Mouse (Mus musculus): ENCODE results near the gene Ccdc85c.

Ccdc85c gene

DNA sequence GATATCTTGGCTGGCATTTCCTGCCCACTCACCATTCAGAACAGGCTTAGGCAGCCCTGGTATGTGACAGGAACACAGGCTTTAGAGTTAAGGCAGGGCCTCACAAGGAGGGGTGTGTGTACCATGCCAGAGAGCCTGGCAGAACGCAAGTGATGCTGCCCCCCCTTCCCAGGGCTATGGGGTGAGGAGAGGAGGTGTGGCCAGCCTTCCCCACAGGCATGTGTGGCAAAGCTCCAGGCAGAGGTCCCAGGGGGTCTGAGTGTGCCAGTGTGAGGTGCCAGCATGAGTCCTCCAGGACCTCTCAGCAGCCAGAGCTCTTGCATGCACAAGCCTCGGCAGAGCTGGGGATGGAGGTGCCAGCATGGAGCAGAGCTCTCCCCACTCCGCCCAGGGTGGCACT lies 19.4 kb upstream of the Ccdc85c start:
- no peak for DNase-seq (ENCODE audit: low spot score)

DNA sequence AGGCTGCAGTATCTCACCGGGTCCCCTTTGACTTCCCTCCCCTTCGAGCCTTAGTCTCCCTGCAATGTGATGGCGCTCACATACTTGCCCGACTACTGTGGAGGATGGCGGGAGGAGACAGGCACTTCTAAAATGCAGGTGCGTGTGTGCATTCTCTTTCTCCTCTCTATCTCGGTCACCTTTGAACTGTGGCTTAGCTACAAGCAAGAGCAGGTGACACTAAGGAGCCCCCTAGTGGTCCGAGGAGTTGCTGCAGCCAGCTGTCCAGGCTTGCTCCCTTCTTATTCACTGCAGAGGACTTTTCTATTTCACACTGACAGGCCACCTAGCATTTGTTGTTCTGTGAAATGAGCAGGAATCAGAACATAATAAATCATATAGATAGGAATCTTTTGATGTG lies 17.7 kb upstream of the Ccdc85c start:
- DNase-seq (ENCODE audit: low spot score) = peak; percentile 69

DNA sequence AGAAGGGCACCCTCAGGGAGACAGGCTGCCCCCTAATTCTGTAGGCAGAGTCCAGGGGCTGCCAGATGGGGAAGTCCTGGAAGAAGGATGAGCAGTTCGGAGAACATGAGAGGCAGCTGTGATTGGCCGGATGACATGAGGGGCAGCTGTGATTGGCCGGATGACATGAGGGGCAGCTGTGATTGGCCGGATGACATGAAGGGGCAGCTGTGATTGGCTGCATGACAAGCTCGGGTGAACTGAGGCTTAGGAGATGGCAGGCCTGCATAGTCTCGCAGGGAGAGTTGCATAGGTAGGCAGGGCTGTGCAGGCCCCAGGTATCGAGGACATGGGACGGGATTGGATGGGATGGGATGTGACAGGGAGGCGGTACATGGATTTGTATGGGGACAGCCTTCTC lies 17.2 kb upstream of the Ccdc85c start:
- peak; percentile 80 for DNase-seq (ENCODE audit: low spot score)

DNA sequence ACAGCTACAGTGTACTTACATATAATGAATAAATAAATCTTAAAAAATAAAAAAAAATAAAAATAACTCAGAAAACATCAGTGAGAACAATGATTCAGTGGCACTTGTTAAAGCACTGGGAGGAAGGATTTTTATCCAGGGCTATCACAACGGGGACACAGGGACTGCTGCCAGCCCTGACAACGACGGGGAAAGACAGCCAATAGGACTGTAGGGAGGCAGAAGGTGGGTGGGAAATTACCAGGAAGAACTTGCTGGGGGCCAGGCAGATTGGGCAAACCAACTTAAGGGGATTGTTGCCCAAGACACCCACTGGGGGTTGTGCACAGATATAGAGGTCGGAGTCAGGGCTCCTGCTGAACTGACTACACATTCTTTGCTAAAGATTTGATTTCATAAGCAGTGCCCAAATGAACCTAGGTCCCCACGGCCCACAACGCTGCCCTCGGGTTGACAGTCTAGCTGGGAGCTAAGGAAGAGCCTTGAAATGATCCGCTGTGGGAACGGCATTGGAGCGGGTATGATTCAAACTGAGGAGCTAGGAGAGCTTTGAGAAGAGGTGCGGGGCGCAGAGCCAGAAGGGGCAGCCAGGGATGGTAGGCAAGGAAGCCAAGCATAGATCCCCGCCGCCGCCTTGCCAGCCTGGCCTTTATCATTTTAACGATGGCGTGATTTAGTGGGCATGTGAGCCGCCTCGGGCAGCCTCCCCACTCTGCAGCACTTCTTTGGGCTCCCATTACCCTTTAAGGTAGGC lies 13.1 kb upstream of the Ccdc85c start:
- DNase-seq (ENCODE audit: low spot score) = no peak

DNA sequence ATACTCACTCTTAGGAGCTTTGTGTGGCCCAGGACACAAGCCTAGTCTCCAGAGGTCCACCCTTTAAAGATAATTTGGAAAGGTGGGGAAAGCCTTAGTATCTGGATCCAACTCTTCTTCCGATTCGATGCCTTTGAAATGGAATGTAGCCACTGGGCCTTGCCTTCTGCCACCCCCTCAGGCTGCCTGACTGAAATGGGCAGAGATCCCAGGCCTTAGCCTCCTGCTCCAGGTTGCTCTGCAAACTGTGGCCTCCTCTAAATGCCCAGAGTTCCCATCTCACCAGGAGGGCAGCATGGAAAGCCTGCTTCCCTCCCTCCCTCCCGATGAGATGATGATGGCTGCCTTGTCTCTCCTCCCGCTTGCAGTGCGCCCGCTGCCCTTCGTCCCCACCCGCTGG lies 11.8 kb upstream of the Ccdc85c start:
- DNase-seq (ENCODE audit: low spot score) = no peak

DNA sequence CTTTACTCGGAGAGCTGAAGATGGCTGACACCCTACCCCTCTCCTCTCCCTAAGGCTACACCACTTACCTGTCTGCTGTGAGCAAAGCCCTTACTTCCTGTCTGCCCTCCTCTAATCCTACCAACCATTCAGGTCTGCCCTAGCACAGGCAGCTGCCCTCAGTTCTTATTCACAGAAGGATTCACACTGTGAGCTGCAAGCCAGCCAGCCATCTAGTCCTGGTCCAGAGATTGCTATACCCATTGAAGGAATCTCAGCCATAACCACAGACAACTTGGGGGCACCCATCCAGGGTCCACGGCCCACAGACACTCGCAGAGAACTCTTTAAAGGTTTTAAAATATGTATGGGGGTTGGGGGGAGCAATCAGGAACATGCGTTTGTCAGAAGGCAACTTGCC lies 11.2 kb upstream of the Ccdc85c start:
- DNase-seq (ENCODE audit: low spot score) = no peak

DNA sequence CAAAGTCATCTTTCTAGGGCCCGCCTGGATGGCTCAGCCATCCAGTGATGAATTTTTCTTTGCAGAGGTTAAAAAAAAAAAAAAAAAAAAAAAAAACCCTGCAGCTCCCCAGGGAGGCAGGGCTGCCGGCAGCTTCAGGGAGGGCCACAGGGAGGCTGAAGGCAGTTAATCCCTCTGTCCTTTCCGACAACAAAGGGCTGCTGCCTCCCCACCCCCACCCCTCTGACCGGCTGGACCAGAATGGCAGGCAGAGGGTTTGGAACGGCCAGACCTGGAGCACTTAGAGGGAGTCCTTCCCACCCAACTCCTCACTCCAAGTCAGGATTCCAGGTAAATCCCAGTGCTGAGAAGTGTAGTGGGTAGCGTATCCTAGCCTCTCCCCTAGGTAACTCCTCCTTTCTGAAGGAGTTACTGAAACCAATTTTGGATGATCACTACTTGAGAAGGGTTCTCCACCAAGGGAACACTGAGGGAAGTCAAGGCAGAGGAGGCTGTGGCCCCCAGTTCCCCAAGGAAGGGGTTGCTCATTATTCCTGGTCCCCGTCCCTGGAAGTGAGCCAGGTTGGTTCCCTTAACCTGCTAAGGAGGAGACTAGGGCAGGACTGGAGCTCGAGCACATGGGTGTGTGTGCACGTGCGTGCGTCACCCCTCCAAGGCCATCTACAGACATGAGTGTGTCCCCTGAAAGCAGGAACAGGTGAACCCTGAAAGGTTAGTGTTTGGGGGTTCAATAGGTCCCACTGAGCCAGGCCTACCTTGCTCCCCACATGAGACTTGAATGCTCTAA lies 10.2 kb upstream of the Ccdc85c start:
- DNase-seq (ENCODE audit: low spot score) = no peak

DNA sequence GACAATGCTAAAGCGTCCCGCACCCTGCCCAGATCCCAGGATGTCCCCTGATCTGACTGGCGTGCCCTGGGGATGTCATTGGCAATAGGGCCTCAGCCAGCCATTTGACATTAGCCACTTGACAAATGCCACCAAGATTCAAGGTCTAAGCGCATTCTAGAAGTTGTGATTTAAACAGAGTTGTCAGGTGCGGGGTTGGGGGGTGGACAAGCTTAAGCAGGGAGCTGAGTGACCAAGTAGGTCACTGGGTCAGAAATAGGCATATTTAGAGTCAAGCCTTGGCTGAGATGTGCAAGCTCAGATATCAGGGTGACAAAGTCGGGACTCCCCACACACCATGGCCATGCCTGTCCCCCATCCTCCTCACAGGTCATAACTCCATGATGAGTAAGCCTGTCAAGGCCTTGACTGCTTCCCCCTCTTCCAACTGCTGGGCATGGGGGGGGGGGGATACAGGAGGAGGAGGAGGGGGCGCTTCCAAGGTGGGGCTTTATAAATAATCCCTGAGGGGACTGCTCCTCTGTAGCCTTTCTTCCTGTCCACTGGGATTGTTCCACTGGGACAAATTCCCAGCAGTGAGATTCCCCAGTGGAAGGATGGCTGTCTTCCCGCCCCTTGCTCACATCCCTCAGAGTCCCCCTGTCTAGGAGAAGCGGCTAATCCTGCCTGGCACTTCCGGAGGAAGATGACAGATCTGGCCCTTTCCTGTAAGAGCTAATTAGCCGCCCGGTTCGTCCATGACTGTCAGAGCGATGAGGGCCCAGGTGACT lies 9.4 kb upstream of the Ccdc85c start:
- no peak for DNase-seq (ENCODE audit: low spot score)

DNA sequence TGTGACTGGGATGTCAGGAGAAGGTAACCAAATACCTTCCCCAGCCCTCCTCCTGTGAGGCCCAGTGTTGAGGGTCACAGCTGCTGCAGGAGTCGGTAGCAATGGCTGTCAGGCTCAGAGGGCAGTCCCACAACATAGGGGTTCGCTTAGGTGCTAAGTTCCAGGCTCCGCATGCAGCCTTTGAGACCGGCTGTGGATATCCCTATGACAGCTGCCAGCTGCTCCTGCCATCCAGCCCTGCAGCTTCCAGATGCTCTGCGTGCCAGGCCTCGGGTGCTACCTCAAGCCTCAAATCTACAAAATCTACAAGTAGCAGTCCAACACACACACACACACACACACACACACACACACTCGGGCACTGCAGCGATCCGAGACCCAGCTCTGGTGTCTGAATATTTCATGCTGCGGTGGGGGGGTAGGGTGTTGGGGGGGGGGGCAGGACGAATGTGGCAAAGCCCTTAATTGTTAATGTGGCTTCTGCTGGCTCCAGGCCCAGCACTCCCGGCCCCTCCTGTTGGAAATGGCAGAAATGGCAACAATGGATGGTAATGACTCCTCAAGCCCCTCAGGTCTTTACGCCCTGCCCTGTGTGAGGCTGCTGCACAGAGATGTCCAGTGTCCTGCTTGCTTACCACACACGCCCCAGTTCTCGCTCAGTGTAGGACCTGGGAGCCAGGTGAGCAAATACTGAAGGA lies 3.1 kb upstream of the Ccdc85c start:
- no peak for DNase-seq (ENCODE audit: low spot score)

DNA sequence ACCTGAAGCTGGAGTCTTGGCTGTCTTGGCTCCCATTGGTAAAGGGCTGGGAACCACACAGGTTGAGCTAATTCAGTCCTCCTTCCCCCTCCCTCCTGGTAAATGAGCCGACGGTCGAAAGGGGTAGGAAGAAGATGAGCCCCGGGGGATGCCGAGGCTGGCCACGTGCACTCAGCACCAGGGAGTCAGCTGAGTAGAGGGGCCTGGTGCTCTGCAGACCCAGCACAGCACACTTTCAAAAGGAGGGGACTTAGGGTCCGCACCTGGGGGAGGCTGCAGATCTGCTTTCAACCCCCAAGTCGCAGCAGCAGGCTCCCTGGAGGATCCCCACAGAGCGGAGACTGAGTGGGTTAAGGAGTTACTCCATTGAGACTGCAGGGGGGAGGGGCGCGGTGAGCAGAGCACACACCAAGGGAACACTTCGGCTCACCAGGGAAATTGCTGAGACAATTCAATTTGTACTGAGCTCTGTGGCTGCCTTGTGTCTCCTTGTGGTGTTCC lies 2.2 kb upstream of the Ccdc85c start:
- no peak for DNase-seq (ENCODE audit: low spot score)

DNA sequence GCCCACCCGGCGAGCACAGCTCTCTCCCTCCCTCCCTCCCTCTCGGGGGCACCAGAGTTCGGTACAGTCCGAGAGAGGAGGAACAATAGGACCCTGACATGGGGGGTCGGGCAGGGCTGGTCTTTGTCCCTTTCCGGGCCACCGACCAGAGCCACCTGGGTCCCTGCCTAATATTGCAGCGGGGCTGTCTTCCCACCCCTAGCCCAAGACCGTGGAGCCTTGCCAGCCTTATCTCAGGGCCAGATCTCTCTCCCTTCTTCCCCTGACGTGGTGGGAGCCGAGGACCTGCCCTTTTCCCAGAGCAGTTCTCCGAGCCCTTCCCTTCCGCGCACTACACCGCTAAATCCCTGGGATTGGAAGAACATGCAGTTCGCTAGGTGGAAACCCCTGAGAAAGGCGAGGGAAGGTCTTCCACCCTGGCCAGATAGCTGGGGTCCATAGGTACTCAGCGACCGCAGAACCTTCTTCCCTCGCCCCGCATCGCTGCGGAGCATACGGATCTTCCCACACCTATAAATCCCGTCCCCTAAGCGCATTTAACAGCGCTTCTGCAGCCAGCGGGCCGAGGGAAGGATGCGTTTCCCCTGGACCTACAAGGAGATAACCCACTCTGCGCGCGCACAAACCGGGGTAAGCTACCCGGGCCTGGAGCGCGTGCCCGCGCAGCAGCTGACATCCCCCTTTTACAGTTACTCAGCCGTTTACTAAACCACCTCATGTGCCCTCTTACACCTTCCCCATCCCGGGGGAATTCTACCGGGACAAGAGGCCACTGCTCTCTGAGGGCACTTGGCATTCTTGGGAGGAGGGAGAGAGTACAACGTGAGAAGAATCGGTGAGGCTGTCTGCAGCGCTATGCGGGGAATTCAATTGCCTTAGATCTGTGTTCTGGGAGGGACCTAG lies 946 bp upstream of the Ccdc85c start:
- DNase-seq (ENCODE audit: low spot score) = peak; percentile 49

DNA sequence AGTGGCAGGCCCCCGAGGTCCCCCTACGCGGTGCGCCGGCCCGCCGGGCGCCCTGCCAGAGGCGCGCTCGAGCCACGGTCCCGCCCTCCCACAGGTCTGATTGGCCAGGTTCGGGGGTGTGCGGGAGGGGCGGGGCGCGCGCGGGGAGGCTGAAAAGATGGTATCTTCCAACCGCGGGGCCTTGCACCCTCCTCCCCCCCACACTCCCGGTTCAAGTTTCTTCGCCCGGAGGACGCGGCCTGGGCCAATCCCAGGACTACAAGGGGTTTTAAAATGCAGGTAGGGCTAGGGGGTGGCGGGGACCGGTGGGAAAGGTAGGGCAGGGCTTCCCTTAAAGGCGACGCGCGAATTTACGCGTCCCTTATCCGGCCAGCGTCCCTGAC lies 274 bp upstream of the Ccdc85c start:
- peak; percentile 95 for DNase-seq (ENCODE audit: low spot score)

DNA sequence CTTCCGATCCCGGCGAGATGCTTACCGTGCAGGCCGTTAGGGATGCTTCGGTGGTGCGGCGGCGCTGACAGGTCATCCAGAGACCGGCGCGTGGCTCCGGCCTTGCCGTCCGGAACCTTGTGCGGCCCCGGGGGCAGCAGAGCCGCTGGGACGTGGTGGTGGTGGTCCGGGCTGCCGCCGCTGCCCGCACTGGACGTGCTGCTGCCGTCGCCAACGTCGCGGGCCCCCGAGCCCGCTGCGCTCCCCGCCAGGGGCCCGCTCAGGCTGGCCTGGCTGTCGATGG lies 971 bp downstream of the Ccdc85c start:
- no peak for DNase-seq (ENCODE audit: low spot score)

DNA sequence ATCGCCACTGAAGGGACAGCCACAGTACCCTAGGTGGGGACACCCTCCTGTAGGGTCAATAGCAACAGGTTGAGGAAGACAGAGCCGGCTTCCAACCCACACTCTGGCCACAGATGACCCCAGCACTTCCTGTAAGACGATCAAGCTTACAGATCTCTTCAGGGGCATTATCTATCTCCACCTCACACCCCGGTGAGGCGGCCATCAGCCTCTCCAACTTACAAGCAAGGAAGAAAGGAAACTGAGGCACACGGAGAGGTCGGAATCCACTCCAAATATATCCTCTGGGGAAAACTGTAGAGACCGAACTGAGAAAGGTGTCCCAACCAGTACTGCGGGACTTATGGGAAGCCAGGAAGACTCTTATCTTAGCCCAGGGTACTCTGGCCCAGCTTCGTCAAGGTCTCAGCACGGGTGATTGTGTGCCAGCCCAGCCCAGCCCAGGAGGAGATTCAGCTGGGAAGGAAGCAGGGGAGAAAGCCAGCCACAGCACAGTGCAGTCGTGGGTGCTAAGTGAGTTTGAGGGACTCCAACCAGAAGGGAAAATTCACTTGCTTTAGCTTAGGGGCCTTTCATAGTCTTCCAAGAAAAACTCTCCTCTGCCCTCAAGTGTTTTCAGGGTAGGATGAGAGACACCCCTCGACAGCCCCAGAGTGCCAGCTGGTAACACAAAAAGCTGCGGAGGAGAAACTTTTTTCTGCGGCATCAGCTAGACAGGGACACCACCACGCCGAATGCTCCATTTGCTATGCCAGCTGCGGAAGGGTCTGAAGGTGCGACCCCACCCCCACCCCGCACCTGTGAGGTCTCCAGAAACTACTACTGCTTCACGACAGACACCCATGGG lies 1.5 kb downstream of the Ccdc85c start:
- no peak for DNase-seq (ENCODE audit: low spot score)

DNA sequence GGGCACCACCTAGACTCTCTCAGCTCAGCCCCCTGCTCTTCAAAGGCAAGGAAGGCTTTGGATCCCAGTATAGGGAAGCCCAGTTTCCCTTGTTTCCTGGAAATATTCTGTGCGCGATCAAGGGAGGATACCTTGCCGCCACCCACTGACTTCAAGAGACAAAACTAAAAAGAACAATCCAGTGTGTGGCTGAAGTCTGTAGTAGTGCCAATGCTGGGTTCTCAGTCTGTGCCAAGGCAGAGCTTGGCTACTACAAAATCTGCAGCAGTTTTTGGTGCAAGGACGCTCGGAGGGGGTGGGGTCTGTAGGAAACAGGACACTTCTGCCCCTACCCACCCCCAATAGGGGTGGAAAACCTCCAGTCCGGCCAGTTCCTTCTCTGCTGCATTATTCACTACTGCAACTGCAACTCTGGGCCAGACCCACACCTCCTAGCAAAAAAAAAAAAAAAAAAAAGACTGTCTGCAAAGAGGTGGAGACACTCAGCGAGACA lies 3.0 kb downstream of the Ccdc85c start:
- no peak for DNase-seq (ENCODE audit: low spot score)

DNA sequence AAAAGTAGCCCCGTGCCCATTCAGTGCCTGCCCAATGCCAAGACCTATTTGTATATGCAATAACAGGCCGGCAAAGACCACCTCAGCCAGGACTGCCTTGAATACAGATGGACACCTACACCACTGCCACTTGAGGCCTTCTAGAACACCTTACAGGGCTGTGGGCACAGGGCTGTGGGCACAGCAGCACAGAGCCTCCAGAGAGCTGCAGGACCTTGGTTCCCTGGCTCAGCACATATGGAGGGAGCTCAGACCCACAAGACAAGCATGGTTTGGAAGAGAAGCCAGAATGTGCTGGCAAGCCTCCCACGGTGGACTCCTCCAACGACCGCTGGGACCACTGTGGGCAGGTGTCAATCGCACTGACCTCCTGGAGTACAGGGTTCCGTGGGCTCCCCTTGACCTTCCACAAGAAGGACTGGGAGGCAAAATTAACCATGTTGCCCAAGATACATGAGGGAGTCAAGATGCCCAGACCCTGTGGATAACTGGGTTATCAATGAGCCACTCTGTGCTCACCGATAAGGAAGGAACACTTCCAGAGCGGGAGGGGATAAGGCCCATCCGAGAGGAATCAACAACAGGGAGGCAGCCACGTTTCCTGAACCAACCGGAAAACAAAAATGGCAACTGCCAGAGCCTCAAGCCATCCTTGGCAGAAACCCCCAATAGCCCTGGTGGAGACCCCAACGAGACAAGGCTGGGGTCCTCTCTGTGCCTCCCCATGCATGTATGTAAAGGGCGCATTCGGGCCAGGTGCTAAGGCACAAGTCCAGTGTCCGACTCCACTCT lies 3.7 kb downstream of the Ccdc85c start:
- peak; percentile 41 for DNase-seq (ENCODE audit: low spot score)

DNA sequence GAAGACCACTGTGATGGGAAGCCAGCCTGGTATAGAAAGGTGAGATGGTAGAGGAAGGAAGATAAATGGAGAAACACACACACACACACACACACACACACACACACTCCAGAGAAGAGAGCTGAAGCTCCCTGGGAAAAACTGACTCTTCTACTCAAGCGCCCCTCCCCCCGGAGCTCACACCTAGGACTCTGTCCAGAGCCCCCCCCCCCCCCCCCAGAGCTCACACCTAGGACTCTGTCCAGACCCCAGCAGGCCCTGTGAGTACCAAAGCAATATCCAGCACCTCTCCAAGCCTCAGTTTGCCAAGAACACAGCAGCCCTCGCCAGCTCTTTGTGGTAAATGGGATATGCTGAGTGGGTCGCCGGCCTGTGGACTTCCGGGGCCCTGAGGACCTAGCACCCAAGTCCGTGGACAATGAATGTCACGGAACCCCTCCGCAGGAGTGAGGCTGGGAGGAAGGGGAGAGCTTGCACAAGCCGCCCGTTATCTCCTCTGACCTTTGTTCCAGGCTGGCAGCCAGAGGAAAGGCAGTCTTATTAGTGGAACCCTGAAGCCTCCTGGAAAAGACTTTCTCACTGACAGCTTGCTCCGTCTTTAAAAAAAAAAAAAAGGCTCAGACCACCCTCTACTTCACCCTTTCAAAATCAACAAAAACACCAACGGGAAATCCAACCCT lies 4.8 kb downstream of the Ccdc85c start:
- no peak for DNase-seq (ENCODE audit: low spot score)

DNA sequence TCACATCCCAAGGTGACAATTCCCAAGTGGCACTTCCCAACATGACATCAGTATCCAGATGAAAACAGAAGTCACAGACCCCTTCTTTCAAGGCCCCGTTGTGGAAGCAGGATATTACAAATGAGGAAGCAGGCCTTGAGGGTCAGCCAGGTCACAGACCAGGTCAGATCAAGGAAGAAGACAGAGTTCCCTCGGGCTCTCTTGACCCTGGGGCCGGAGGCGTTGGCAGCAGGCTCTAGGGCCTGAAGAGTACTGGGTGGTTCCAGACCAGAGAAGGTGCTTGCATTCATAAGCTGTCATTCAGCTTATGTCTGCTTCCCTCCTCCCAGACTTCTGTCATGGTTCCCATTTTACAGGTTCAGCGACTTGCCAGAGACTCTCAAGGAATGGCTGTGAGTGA lies 5.5 kb downstream of the Ccdc85c start:
- no peak for DNase-seq (ENCODE audit: low spot score)

DNA sequence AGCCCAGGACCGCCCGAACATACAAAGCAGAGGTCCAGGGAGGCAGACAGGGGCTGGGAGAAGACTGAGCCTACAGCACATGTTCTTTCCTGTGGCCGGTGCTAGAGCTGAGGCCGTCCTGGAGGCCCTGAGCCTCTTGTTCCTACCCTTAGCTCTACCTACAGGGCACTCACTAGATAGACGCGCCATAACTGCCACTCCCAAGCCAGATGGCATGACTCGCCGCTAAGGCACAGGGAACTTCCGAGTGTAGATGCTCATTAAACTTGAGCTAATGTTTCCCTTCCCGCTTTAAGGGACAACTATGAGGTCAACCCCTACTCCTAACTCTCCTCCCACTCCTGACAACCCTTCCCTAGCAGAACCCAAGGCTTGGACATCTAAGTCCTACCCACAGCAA lies 6.3 kb downstream of the Ccdc85c start:
- DNase-seq (ENCODE audit: low spot score) = no peak

Measured in testis, postnatal 14 days (tissue).